Mouse (Mus musculus) limb, embryonic 13.5 days (tissue): ENCODE measurements around the gene Vstm5. TPM values are rescaled to one million over a fixed set of nuclear protein-coding genes. Genes with fewer than 3 reads are reported as not detected.

Experiments used
- ATAC-seq: fragments of 200-750 bp; cut with Nextera tagmentation; 2 replicates; pipeline ENCODE4 v1.8.0; 2017; ENCODE audit warnings: low read depth, moderate number of reproducible peaks, moderate TSS enrichment; ENCODE audit not compliant: low FRiP score
- H3K27ac ChIP-seq: fragments of 300-500 bp; sonication (generic); 2 replicates; pipeline ENCODE4 v1.5.1; 2015; ENCODE audit warnings: inconsistent platforms, mild to moderate bottlenecking, moderate library complexity
- H3K27me3 ChIP-seq: fragments of 300-500 bp; sonication (generic); 2 replicates; pipeline ENCODE4 v1.6.1; 2015; ENCODE audit warnings: mild to moderate bottlenecking, inconsistent platforms
- H3K36me3 ChIP-seq: fragments of 300-500 bp; sonication (generic); 2 replicates; pipeline ENCODE4 v1.6.1; 2015; ENCODE audit warnings: inconsistent platforms, mild to moderate bottlenecking, moderate library complexity
- H3K4me1 ChIP-seq: fragments of 300-500 bp; sonication (generic); 2 replicates; pipeline ENCODE4 v1.6.1; 2015; ENCODE audit warnings: inconsistent platforms
- H3K4me2 ChIP-seq: fragments of 300-500 bp; sonication (generic); replicated peaks from 2 replicates; pipeline ENCODE4 v1.6.1; 2015; ENCODE audit warnings: inconsistent platforms, mild to moderate bottlenecking, moderate library complexity
- H3K4me3 ChIP-seq: fragments of 300-500 bp; sonication (generic); 2 replicates; pipeline ENCODE4 v1.5.1; 2015; ENCODE audit warnings: moderate library complexity, mild to moderate bottlenecking, inconsistent platforms
- H3K9ac ChIP-seq: fragments of 300-500 bp; sonication (generic); 2 replicates; pipeline ENCODE4 v1.6.1; 2015; ENCODE audit warnings: mild to moderate bottlenecking, inconsistent platforms
- H3K9me3 ChIP-seq: fragments of 300-500 bp; sonication (generic); 2 replicates; pipeline ENCODE4 v1.6.1; 2016; ENCODE audit warnings: inconsistent platforms
- WGBS: fragments of 180-500 bp; shearing (Covaris S2); methylation state at CpG from one replicate; pipeline ENCODE4 v1.1.7; 2015; 5-methylcytosine and 5-hydroxymethylcytosine counted together
- polyA plus RNA-seq: library from polyadenylated mRNA; unstranded; fragments of >200 nt; fragmentation: Nextera tagmentation; extraction: Ambion mirVana; gene quantifications from 2 replicates; pipeline ENCODE4 v1.2.1, GENCODE M21; 2015

The Vstm5 gene
- polyA plus RNA-seq, 1 experiment from 2014 or later = 4.1 TPM

DNA sequence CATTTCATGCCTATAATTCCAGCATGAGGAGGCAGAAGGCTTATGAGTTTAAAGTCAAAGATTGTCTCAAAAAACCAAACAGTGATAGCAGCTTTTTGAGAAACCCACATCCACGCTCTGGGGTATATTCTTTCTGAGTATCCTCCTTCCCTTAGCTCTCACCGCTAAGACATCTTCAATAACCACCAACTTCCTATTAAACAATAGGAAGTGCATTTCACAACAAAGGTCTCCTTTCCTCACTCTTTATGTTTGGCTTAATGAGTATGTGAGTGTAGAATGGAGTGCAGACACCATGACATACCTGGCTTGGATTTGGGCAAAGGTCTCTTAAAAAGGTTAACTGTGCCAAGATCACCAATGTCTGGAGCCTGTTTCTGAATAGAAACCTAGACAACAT, 35.1 kb downstream of the Vstm5 start:
- H3K4me2 ChIP-seq = no peak overlapping the region
- H3K36me3 ChIP-seq = peaks cover 82% of the 10 kb centered on the region
- no peak for ATAC-seq
- no peaks in the 10 kb centered on the region for H3K9me3 ChIP-seq
- WGBS = 98% methylated on average over 2 of the region's 2 CpGs
- H3K9ac ChIP-seq = no peak overlapping the region
- no peak overlapping the region for H3K4me3 ChIP-seq
- no peaks in the 10 kb centered on the region for H3K27me3 ChIP-seq
- H3K4me1 ChIP-seq = peaks cover 13% of the 10 kb centered on the region
- H3K27ac ChIP-seq = no peak overlapping the region

DNA sequence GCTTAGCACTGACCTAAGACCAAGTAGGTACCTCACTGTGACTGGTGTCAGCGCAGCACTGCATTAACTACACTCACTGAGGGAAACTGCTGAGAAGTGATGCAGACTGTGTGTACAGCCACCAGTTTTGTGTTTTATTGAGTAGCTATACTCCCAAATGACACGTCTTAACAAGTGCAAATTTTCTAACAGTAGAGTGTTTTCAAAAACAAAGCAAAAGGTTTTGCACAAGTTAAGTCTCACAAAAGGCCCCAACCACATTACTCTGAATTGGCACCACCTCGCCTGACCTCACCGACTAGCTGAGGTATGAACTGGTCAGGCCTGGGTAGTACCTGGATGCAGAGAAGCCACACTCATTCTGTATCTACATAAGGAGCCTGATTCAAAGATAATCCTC, 38.0 kb downstream of the Vstm5 start:
- H3K4me1 ChIP-seq = peaks cover 24% of the 10 kb centered on the region
- WGBS = 92% methylated on average over 4 of the region's 4 CpGs

DNA sequence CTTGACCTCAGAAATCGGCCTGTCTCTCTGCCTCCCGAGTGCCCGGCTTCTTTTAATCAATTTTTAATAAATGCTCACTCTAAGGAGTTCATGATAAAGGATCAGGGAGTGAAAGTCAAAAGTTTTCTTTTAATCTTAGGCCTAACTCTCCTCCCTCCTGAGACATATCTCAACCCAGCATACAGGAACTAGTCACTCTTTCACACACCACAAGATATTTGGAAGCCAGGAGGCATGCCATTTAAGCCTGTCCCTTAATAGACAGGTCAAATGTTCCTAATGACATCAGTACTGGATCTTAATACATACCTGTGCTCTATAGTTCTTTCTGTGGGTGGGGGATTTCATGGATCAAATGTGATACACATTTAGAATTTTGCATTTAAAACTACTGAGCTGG, 39.5 kb downstream of the Vstm5 start:
- no peaks in the 10 kb centered on the region for H3K27me3 ChIP-seq
- no peaks in the 10 kb centered on the region for H3K9me3 ChIP-seq
- no peak overlapping the region for H3K4me3 ChIP-seq
- peaks cover 24% of the 10 kb centered on the region for H3K4me1 ChIP-seq
- H3K36me3 ChIP-seq = peaks cover 39% of the 10 kb centered on the region
- 95% methylated on average over 3 of the region's 3 CpGs for WGBS
- no peak overlapping the region for H3K9ac ChIP-seq
- H3K4me2 ChIP-seq = peak overlapping the region; percentile 82
- no peak for ATAC-seq
- no peak overlapping the region for H3K27ac ChIP-seq

More for the DNA sequence above, 38.0 kb downstream of the Vstm5 start:
- H3K9ac ChIP-seq = no peak overlapping the region
- H3K27me3 ChIP-seq = no peaks in the 10 kb centered on the region
- peaks cover 54% of the 10 kb centered on the region for H3K36me3 ChIP-seq
- no peak overlapping the region for H3K4me3 ChIP-seq
- H3K4me2 ChIP-seq = no peak overlapping the region
- H3K27ac ChIP-seq = no peak overlapping the region
- no peak for ATAC-seq
- H3K9me3 ChIP-seq = no peaks in the 10 kb centered on the region

DNA sequence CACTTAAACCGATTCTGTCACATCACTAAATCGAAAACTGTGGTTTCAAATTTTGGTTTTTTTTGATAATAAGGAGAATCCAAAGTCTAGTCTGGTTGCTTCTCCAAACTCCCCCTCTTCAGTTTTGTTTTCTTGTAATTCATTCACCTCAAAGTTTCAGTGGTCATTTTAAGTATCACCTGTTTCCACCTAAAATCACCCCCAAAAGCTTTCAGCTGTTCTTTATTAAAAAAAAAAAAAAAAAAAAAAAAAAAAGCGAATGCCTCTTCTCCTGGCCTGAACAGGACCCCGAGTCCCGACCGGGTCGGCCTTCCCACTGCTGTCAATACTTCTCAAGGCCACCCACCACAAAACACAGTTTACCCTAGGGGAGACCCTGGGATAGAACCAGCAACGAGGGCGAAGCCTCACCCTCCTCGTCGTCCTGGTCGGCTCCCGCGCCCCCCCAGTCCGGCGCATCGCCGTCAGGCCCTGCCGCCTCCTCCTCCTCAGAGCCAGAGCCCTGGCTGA, 40.3 kb downstream of the Vstm5 start:
- H3K27me3 ChIP-seq = no peaks in the 10 kb centered on the region
- H3K9ac ChIP-seq = peak overlapping the region; percentile 97
- H3K4me3 ChIP-seq = peak overlapping the region; percentile 98
- peaks cover 24% of the 10 kb centered on the region for H3K4me1 ChIP-seq
- WGBS = 9% methylated on average over 19 of the region's 19 CpGs
- H3K27ac ChIP-seq = peak overlapping the region; percentile 87
- H3K36me3 ChIP-seq = peaks cover 31% of the 10 kb centered on the region
- no peaks in the 10 kb centered on the region for H3K9me3 ChIP-seq
- H3K4me2 ChIP-seq = peak overlapping the region; percentile 82
- ATAC-seq = no peak; the same call in 1 of the 2 replicates

DNA sequence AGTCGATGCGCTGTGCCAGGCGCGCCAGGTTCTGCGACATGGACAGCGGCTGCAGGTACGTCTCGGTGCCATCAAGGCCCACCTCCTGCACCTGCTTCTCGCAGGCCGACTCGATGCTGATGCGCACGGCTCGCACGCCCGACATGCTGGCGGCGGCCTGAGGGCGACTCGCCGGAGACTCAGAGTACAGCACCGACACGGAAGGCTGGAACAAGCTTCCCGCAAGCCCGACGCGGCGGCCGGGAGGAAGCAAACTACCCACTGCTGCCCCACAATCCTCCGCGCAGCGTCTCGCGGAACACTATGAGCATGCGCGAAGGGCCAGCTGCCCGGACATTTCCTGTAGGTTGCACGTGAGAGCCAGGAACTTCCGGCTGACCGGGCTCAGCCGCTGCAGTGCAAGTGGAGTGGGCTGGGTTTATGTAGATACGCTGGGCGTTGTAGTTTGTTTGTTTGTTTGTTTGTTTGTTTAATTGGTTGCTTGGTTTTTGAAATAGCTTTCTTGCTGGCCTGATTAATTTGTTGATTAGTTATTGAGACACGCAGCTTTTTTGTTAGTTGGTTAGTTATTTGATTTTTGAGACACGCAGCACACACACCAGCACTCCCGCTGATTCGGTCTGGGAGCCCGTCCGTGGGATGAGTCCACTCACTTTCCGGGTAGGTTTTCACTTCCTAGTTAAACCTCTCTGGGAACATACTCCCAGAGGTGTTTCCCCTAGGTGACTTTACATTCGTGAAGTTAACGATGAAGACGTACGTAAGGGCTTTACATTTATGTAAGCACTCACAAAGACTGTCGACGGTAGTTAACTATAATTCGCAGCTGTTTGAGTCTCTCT, 41.0 kb downstream of the Vstm5 start, which contains the start of gene Med17:
Med17 (minus strand) TSS at position 283 of the 842 bp plus-strand sequence.
- H3K4me3 ChIP-seq = peak within 1 kb of the TSS; percentile 98
- H3K4me1 ChIP-seq = peaks cover 24% of the 10 kb centered on the region
- peaks cover 24% of the 10 kb centered on the region for H3K36me3 ChIP-seq
- no peaks in the 10 kb centered on the region for H3K27me3 ChIP-seq
- peak within 1 kb of the TSS; percentile 97 for H3K9ac ChIP-seq
- peak within 1 kb of the TSS; percentile 87 for H3K27ac ChIP-seq
- peak within 1 kb of the TSS; percentile 82 for H3K4me2 ChIP-seq
- no peaks in the 10 kb centered on the region for H3K9me3 ChIP-seq
- under 1% methylated on average over 57 of the region's 57 CpGs for WGBS
- peak; percentile 98 for ATAC-seq

DNA sequence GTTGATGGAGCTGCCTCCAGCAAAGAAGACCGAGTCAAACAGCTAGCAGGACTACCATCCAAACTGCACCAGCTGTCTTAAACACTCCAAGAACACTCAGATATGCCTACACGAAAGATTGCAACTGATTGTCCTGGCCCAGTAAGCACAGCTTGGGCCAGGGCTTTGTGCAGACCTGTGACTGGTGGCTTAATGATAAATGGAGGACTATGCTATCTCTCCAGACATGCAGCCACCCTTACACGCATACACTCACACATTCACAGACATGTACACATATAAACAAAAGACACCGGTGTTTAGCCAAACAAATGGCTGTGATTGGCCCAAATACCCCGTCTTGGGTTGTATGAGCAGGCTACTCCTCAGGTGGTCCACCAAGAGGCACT, 41.6 kb downstream of the Vstm5 start:
- Histone ChIP-seq H3K9ac (peak overlapping the region; percentile 97), H3K36me3 (peaks cover 18% of the 10 kb centered on the region), H3K4me3 (peak overlapping the region; percentile 98), H3K4me2 (peak overlapping the region; percentile 82), H3K27me3 (no peaks in the 10 kb centered on the region), H3K9me3 (no peaks in the 10 kb centered on the region), H3K4me1 (peaks cover 24% of the 10 kb centered on the region), H3K27ac (no peak overlapping the region)
- ATAC-seq = no peak
- 55% methylated on average over 5 of the region's 5 CpGs for WGBS

DNA sequence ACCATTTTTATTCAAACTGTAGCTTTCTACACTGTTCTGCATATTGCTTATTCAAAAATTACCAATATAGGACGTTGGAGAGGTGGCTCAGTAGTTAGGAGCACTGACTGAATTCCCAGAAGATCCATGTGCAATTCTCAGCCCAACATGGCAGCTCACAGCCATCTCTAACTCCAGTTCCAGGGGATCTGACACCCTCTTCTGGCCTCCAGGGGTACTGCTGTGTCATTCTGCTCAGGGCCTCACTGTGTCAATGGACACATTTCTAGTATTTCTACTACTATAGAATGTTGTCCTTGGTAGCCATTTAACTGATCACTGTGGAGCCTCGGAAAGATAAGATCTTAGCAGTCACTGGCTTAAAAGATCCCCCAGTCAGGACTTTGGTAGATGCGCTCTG, 46.6 kb downstream of the Vstm5 start:
- Histone ChIP-seq H3K4me3 (no peak overlapping the region), H3K9ac (no peak overlapping the region), H3K9me3 (no peaks in the 10 kb centered on the region), H3K36me3 (peaks cover 21% of the 10 kb centered on the region), H3K27ac (no peak overlapping the region), H3K4me1 (peaks cover 8% of the 10 kb centered on the region), H3K4me2 (no peak overlapping the region), H3K27me3 (no peaks in the 10 kb centered on the region)
- 68% methylated on average over 3 of the region's 3 CpGs for WGBS
- ATAC-seq = no peak

DNA sequence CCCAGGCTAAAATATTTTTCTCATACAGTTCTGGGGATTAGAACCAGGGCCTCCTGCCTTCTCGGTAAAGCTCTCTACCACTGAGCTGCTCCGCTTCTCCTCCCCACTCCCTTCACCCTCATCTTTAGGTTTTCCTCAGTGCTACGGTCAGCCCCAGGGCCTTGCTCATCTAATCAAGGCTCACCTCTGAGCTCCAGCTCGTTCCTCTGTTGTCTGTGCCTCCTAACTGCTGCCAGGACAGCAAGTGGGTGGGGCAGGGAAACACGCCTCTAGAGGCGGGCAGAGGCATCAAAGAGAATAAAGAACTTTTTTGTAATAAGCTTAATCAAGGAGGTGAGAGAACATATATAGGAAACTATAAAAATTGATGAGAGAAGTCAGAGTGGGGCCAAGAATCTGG, 49.0 kb downstream of the Vstm5 start:
- Histone ChIP-seq H3K27ac (no peak overlapping the region), H3K27me3 (no peaks in the 10 kb centered on the region), H3K9ac (no peak overlapping the region), H3K4me3 (no peak overlapping the region), H3K4me1 (no peaks in the 10 kb centered on the region), H3K9me3 (no peaks in the 10 kb centered on the region), H3K36me3 (peaks cover 30% of the 10 kb centered on the region), H3K4me2 (no peak overlapping the region)
- ATAC-seq = no peak
- WGBS = 53% methylated on average over 6 of the region's 6 CpGs

DNA sequence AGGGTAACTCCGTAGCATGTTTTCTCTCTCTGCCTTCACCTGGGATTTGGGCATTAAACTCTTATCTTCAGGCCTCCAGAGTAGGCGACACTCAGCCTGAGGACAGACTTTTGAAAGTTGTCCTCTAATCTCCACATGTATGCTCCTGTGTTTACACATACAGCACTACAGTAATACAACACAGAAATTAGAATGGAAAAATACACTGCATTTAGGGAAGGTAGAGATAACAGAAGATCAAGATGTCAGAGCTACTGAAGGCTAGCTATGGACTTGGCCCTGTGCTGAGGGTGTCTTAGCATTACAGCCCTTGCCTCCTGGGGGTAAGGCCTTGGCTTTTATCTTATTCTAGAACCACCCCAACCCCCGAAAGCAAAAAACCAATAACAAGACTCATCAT, 49.6 kb downstream of the Vstm5 start:
- Histone ChIP-seq H3K4me3 (no peak overlapping the region), H3K9me3 (no peaks in the 10 kb centered on the region), H3K4me1 (no peaks in the 10 kb centered on the region), H3K9ac (no peak overlapping the region), H3K36me3 (peaks cover 30% of the 10 kb centered on the region), H3K4me2 (no peak overlapping the region), H3K27me3 (no peaks in the 10 kb centered on the region), H3K27ac (no peak overlapping the region)
- ATAC-seq = no peak
- WGBS = 85% methylated on average over 3 of the region's 3 CpGs

DNA sequence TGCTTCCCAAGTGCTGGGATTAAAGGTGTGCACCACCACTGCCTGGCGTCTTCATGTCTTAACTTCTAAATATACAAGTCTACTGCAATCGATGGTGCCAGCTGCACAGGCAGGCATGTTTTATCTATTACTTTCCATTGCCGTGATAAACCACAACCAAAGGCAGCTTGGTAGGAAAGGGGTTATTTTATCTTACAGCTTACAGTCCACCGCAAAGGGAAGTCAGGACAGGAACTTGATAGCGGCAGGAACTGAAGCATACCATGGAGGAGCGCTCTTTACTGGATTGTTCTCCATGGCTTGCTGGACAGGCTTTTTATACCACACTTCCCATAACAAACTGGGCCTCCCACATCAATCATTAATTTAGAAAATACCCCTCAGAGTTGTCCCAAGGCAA, 50.4 kb downstream of the Vstm5 start:
- H3K27me3 ChIP-seq = no peaks in the 10 kb centered on the region
- H3K9me3 ChIP-seq = no peaks in the 10 kb centered on the region
- H3K4me1 ChIP-seq = no peaks in the 10 kb centered on the region
- no peak overlapping the region for H3K27ac ChIP-seq
- H3K36me3 ChIP-seq = peaks cover 30% of the 10 kb centered on the region
- WGBS = 91% methylated on average over 6 of the region's 6 CpGs
- no peak overlapping the region for H3K9ac ChIP-seq
- no peak for ATAC-seq
- H3K4me3 ChIP-seq = no peak overlapping the region
- no peak overlapping the region for H3K4me2 ChIP-seq

DNA sequence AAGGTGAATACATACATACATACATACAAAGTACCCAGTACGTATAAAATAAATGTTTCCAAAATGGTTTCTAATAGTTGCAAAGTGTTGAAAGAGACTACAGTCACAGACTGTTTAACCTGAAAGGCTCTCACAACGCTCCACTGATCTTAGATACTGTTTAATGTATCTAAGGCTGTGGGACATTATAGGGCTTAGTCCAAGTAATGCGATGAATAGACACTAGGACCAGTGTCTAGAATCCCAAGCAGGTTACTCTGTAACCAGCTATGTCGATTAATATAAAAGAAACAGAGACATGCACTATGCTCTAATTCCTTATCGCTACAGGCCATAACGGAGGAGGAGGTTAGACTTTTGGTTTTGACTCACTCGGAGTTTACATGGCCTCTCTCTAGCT, 58.3 kb downstream of the Vstm5 start:
- ATAC-seq = no peak
- no peak overlapping the region for H3K27ac ChIP-seq

DNA sequence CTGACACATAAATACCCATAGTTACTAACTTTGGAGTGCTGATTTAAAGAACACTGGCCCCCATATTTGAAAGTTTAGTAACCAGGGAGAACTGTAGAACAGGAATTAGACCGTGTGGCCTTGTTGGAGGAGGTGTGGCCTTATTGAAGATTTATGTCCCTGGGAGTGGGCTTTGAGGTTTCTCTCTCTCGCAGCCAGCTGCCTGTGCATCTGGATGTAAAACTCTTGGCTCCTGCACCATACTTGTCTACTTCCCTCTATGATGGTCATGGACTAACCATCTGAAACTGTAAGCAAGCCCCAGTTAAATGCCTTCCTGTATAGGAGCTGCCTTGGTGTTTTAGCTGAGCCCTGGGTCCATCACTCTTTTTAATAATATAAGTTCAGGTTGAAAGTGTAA, 59.6 kb downstream of the Vstm5 start:
- no peaks in the 10 kb centered on the region for H3K27me3 ChIP-seq
- no peak overlapping the region for H3K4me2 ChIP-seq
- H3K27ac ChIP-seq = no peak overlapping the region
- H3K9me3 ChIP-seq = no peaks in the 10 kb centered on the region
- peaks cover 16% of the 10 kb centered on the region; the same call in 1 of the 2 replicates for H3K36me3 ChIP-seq
- WGBS = 18% methylated on average over 2 of the region's 2 CpGs
- H3K4me1 ChIP-seq = peaks cover 4% of the 10 kb centered on the region; the same call in 1 of the 2 replicates
- H3K9ac ChIP-seq = no peak overlapping the region
- H3K4me3 ChIP-seq = no peak overlapping the region
- no peak for ATAC-seq

More for the DNA sequence above, 58.3 kb downstream of the Vstm5 start:
- Histone ChIP-seq H3K9ac (no peak overlapping the region), H3K4me2 (no peak overlapping the region), H3K4me1 (peaks cover 4% of the 10 kb centered on the region; the same call in 1 of the 2 replicates), H3K4me3 (no peak overlapping the region), H3K9me3 (no peaks in the 10 kb centered on the region), H3K27me3 (no peaks in the 10 kb centered on the region), H3K36me3 (peaks cover 21% of the 10 kb centered on the region)
- WGBS = 89% methylated on average over 7 of the region's 7 CpGs
